Mouse (Mus musculus): ENCODE results near the gene Focad.
A peak's percentile ranks its signal among the peaks of the same experiment; 100 is the strongest.

DNA sequence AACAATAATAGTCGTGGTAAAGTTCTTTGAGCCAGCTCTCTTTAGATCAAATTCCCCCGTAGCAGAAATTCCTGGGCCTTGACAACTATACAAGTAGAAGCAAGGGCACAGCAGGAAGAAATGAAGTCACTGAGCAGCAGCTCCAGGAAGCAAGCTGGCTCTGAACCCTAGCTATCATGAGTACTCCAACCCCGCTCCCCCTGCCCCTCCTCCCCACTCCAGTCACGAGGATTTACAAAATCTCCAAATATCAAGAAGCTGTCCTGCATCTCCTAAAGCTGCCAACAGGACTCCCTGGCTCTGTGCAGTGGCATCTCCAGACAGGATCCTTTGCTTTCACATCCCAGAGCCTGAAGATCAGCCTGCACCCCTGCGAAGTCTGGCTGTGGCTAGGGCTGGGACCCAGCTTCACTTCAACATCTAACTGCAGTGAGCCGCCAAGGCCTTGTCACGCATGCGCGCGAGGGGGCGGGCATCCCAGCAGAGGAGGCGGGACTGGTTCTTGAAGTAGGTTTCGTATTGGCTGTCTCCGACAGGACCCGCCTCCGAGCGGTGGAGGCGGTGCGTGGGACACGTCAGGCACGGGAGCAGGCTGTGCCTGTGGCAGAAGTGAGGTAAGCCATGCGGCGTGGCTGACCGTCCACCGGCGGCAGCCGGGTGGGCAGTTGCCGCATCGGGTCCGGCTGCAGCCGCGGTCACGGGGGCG, at the start of gene Focad:
- TF ChIP-seq POLR2A (IDR thresholded peaks at IDR 0.05; ENCODE audit: control insufficient read depth, low read depth, low read length) = peak; percentile 93
- no peak for TF ChIP-seq CTCF (IDR thresholded peaks at IDR 0.05; ENCODE audit: control insufficient read depth, insufficient read depth, insufficient replicate concordance, low read depth, low read length)
